Mouse (Mus musculus) frontal cortex, postnatal 36 days (tissue): ENCODE measurements around the gene Cr1l.

ENCODE experiments used
- DNase-seq, 2 experiments: peaks; one replicate each; pipeline ENCODE4 v3.0.0; 2022; ENCODE audit warnings: low spot score in 2 of 2

Cr1l gene

GRCm38 (mm10) chr1:195130953-195131674 lies at the start of gene Cr1l:
Gene Cr1l (minus strand): TSS chr1:195131586.
- DNase-seq: peak; percentile 88 to 90

DNA sequence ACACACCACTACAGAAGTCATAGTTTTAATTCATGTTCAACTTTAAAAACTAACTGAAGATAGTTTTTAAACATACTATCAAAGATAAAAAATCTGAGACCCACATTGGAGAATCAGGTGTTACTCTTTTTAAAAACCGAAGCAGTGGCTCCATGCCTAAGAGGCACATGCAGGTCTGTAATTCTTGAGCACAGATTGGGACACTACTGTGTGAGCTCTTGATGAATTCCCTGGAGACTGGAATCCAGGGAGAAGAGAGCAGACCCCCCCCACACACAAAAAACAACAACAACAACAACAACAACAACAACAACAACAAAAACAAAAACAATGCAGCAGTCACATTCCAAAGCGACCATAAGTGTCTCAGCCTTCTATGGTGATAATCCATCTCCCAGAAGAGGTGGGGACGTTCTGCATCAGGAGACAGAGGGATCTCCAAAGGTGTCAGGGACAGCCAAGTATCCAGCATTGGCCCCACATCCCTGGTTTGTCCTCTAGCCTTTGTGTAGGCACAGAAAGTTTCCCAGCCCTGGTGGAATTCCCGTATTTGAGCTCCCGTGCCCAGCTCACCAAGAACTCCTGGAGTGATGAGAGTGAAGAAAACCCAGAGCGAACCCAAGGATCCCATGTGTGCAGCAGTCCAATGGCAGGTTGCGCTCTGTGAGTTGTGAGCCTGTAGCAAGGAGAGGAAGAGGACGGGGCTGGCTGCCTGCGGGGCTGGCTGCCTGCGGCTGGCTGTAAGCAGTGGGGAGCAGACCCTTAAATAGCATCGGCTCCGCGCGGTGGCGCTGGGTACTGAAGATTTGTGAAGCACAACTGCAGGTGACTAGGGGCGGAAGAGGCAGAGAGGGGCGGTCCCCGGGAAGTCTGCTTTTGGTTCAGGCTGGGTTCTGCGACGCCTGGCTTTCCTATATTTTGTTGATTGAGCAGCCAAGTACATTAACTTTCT lies 44.9 kb upstream of the Cr1l start, which contains the start of gene Cr2:
TSS of gene Cr2 (minus strand) at position 737 of the 952 bp plus-strand sequence.
- peak; percentile 60 to 63 for DNase-seq

DNA sequence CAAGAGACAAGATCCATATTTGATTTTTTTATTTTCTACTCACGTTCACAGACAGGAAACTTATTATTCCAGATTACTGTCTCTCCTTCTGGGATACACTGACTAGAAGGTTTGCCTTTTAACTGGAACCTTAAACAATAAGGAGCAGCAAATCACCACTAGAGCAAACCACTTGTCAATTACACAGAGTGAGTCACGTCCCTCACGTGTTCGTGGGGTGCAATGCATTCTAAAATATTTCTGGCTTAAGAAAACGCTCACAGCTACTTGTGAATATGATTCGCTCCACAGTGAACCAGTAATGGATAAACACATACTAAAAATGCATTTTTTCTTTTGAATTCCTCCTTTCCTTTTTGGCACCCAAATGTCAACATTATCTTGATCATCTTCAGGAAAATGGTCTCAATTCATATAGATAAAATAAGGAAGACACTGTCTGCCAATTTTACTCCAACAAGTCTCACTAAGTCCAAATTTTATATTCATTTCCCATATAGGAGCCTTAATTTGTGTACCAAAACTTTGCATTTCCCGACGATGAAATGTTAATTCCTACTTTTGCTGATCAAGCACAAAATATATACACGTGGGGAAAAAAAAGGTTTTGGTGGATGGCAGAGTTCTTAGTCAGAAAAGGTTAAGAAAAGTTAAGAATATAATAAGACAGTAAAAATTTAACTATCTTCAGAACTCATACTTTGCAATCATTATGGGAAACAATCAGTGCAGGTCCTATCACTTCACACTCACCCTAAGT lies 33.8 kb upstream of the Cr1l start:
- no peak for DNase-seq

GRCm38 (mm10) chr1:195132070-195132469 lies 684 bp upstream of the Cr1l start:
- DNase-seq: no peak

DNA sequence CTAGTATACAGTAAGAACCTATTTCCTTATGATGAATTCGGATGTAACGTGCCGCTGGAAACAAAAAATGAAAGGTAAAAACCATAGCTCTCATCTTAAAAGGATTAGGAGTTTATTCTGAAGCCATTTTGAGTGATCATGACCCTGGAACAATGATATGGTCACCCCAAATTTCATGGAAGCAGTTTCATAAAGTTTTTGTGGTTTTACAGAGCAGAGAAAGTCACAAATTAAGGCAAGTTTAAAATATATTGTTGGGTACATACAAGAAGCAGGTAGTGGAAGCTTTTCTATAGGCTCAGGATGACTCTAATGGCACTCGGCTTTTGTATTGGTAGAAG lies 259 bp upstream of the Cr1l start:
- no peak for DNase-seq

DNA sequence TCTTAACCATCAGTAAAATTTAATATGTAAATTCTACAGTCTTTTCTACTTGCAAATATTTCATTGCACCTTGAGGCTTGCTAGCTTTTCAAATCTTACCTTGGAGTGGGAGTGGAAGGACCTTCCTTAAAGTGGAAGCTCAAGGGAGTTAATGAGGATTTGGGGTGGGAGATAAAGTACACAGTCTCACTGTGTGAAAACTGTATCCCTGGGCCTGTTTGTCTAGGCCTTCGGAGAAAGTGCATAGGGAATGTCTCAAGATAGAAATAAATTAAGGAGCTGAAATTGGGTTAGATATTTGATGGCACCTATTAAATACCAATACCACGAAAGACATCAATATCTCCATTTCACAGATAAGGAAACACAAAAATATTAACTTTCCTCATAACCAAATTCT lies 907 bp downstream of the Cr1l start:
- DNase-seq: no peak

GRCm38 (mm10) chr1:195129867-195130266 lies 1.5 kb downstream of the Cr1l start:
- DNase-seq: no peak

DNA sequence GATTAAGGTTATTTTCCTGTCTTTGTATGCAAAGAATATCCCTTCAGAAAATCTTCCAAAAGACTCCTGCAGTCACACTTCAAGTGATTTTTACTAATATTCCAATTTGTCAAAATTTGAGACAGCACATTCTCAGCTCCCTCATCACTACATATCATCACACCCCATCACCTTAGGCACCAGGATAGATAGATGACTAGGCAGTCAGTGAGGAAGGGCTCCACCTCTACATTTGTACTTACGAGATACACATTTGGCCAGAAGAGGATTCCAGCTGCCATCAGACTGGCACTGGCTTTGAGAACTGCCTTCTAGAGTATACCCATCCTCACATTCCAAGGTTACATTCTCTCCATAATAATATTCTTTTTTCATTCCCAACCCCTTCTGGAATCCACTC lies 17.0 kb downstream of the Cr1l start:
- DNase-seq: no peak

GRCm38 (mm10) chr1:195113621-195114020 lies 17.8 kb downstream of the Cr1l start:
- no peak for DNase-seq

- no peak for DNase-seq
Measured at GRCm38 (mm10) chr1:195100693-195101092, 30.7 kb downstream of the Cr1l start.

DNA sequence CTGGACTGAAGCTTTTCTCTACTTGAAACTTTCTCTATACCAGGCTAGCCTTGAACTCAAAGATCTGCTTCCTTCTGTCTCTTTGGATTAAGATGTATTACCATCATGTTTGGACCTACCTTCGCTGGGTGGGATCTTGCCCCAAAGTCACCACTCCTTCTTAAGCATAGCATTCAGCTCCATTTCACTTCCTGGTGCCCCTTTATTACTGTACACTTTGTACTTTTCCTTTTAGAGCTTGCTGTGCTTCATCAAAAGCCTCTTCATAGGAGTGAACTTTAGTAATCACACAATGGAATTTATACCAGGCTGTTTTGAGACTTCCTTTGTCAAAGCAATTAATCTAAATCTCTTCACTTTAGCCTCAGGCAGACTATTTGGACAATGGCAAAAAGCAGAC lies 33.4 kb downstream of the Cr1l start:
- DNase-seq: no peak

DNA sequence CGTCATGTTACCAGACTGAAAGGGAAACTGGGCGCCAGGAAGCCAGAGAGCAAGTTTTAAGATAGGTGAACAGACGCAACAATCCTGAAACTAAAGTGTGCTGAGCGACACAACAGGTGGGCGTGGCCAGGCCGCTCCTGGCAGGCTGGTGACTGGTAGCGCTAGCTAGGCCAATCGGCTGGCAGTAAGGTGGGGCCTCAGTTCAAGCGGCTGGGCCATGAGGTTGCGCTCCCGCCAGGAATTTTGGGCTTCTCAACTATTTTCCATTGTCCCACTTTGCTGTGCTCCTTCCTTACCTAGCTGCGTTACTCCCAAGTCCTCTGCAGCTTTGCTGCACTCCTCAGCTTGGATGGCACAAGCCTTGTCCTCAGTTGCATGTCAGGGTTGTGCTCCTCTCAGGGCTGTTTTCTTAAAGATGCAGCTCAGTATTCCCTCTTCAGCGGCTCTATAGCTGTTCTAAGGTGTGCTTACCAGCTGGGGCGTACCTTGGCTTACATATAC lies 39.1 kb downstream of the Cr1l start, which contains the start of gene Cd46:
TSS of gene Cd46 (minus strand) at position 30 of the 501 bp plus-strand sequence.
- peak in 1 of 2 experiments; percentile 17 for DNase-seq

- no peak for DNase-seq
Measured at GRCm38 (mm10) chr1:195091699-195092219, 39.6 kb downstream of the Cr1l start.

DNA sequence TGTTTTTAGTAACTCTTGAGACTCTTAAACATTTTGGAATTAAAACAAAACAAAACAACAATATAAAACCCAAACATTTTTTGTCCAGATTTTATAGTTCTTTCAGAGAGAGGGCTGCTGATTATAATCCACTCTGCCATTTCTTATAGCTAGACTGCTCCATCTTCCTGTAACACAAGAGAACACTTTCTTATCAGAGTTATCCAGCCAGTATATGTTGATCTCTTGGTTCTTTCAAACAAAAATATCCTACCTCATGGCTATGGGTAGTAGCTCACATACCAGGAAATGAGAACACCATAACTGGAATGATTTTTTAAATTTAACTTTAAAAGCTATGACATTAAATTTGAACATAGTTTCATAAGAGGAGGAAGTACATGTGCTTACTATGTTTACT lies 49.2 kb downstream of the Cr1l start:
- DNase-seq: no peak
